Mouse (Mus musculus): ENCODE data around the gene Aplnr.

Aplnr gene

GRCm38 (mm10) chr2:85136089-85136488 lies at the start of gene Aplnr:
TSS of gene Aplnr (plus strand) at chr2:85136225.
- DNase-seq, result no peak

DNA sequence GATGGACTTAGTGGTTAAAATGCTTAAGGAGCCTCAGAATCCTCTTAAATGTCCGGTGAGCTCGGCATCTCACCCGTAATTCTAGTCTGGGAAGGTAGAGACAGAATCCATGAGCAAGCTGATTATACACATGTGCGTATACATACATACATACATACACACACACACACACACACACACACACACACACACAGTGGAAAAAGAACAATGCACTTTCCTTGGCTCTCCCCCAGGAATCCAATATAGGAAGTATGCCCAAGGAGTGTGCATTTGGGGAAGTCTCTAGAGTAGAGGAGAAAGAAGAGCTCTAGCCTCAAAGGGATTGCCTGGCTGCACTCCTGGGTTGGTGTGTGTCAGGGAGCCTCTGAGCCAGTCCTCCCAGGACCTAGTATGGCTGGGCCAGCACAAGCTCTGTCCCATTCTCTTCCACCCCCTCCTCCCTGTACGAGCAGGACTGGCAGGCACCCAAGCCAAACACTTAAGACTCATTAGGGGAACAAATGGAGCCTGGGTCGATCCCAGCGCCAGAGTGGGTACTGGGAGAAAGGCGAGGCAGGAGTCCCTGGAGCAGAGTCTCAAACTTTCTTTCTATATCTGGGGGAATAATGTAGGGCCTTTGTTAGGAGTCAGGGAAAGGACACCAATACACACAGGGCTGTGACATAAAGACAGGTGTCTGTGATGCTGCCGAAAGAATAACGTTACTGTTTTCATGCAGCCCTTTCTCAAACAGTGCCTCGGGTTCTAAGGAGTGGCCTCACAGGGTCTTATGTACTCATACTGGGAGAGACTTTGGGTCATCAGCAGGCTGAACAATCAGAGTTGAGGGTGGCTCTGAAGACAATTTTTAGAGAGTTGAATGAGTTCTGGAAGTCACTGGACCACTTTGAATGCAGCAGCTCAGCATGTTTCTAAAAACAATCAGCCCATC lies 47.0 kb upstream of the Aplnr start:
- DNase-seq, result no peak

- no peak for DNase-seq
Measured at GRCm38 (mm10) chr2:85091325-85091724, 44.7 kb upstream of the Aplnr start.

DNA sequence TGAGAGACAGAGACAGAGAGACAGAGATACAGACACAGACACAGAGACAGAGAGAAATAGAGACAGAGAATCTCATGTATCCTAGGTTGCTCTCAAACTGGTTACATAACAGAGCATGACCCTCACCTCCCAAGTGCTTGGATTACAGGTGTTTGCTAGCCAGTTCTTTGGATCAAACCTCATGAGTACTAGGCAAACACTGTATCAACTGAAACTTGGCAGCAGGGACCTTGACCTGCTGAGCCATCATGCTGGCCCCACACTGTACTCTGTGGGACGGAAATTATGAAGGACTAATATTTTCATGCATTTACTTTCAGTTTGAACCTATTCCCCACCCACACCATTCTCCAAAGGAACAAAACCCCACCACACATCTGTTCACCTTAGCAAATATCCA lies 42.6 kb upstream of the Aplnr start:
- no peak for DNase-seq

- no peak for DNase-seq
Measured at GRCm38 (mm10) chr2:85095906-85096305, 40.1 kb upstream of the Aplnr start.

GRCm38 (mm10) chr2:85098014-85098413 lies 38.0 kb upstream of the Aplnr start:
- DNase-seq, result no peak

- DNase-seq, result no peak
Measured at GRCm38 (mm10) chr2:85098824-85099511, 37.1 kb upstream of the Aplnr start.

- DNase-seq, result no peak
Measured at GRCm38 (mm10) chr2:85103201-85103600, 32.8 kb upstream of the Aplnr start.

DNA sequence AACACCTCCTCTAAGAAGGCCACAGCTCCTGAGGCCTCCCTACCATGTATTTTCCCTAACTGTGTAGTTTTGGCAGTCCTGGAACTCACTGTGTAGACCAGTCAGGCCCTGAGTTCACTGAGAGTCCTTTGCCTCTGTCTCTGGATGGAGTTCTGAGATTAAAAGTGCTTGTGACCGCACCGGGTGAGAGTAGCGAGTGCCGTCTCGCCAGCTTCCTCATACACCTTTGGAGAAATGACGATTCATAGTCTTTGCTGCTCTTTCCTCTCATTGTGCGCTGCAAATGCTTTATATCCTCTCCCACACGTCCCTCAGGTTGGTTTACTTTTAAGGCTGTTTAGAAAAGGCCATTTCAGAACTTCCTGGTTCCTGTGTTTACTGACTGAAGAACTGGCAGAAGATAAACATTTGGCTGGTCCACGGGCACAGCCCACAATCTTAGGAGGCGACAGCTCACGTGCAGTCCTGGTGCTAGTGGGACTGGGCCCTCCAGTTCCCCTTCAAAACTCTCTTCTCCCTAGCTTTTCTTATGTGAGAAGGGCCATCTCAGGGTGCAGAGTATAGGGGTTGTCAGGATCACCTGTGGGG lies 30.5 kb upstream of the Aplnr start:
- DNase-seq, result no peak

- no peak for DNase-seq
Measured at GRCm38 (mm10) chr2:85106068-85106790, 29.8 kb upstream of the Aplnr start.

GRCm38 (mm10) chr2:85106941-85107340 lies 29.1 kb upstream of the Aplnr start:
- no peak for DNase-seq

DNA sequence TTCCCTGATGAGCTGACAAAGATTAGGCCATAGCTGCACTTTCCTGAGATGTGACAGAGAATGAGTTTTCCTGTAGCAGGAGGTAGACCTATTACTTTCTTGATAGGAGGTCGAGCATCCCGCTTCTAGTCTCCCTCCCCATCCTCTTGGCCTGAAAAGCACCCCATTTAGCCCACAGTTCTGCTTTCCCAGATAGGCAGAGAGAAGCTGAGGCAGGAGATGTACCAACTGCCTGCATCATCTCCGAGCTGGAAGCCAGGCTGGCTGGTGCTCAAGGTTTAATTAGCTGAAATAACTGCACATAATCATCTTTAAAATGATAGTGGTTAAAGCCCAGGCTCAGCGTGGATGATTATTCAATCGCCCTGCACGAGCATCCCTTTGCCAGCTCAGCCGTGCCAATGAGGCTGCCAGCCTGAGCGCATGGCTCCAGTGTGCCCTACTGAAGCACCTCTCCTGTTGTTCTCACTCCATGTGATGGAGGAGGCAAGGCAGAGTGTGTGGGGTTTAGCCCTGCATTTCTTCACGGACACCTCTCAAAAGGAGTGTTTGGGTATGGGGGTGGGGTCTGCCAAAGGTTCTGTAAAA lies 25.6 kb upstream of the Aplnr start:
- no peak for DNase-seq

- DNase-seq, result peak; percentile 26
Measured at GRCm38 (mm10) chr2:85123187-85123868, 12.7 kb upstream of the Aplnr start.

GRCm38 (mm10) chr2:85123869-85124535 lies 12.0 kb upstream of the Aplnr start:
- DNase-seq, result peak; percentile 65

GRCm38 (mm10) chr2:85129496-85129971 lies 6.5 kb upstream of the Aplnr start:
- no peak for DNase-seq

GRCm38 (mm10) chr2:85131226-85131625 lies 4.8 kb upstream of the Aplnr start:
- DNase-seq, result no peak

DNA sequence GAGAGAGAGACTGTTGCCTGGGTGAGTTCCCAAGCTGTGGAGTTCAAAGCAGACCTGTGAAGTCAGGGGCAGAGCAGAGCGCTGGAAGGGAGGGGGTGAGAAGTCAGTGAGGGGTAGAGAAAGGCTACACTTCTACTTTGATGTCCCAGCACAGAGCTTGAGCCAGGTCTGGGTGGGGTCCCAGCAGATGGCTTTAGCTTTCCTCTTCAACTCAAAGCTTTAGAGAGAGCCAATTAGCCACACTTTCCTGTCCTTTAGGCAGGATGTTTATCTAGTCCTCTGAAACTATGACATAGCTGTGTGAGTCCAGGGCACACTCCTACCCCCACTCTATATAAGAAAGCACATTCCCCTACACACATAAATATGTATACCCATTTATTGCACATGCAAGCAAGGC lies 4.3 kb upstream of the Aplnr start:
- DNase-seq, result no peak

- no peak for DNase-seq
Measured at GRCm38 (mm10) chr2:85132204-85132603, 3.8 kb upstream of the Aplnr start.

DNA sequence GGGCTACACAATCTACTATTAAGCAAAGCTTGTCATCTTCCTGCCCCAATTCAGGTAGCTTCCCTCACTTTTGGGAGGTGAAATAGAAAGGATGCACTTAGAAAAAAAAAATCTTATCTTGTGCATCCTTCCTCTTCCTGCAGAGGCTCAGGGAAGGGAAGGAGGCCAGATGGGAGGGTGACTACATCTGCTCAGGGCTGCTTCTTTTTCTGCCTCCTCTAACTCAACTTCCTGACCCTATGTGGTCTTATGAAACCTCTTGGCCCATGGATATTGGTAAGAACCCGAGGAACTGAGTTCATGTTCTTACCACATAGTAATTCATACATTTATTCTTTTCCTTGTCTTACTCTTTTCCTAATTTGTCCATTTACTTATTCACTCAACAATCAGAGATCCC lies 926 bp upstream of the Aplnr start:
- DNase-seq, result no peak

DNA sequence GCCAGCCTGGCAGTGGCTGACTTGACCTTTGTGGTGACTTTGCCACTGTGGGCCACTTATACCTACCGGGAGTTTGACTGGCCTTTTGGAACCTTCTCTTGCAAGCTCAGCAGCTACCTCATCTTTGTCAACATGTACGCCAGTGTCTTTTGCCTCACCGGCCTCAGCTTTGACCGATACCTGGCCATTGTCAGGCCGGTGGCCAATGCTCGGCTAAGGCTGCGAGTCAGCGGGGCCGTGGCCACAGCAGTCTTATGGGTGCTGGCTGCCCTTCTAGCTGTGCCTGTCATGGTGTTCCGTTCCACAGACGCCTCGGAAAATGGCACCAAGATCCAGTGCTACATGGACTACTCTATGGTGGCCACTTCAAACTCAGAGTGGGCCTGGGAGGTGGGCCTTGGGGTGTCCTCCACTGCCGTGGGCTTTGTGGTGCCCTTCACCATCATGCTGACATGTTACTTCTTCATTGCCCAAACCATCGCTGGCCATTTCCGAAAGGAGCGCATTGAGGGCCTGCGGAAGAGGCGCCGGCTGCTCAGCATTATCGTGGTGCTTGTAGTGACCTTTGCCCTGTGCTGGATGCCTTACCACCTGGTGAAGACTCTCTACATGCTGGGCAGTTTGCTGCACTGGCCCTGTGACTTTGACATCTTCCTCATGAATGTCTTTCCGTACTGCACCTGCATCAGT lies 951 bp downstream of the Aplnr start:
- DNase-seq, result no peak

All from thymus, postnatal 4 days (tissue).